Mouse (Mus musculus): ENCODE results near the gene Cxcl1.

Cxcl1 gene

GRCm38 (mm10) chr5:90877173-90877512 lies 13.9 kb upstream of the Cxcl1 start:
- no peaks in the 10 kb centered on the region for H3K36me3 ChIP-seq (ENCODE audit: control insufficient read depth, insufficient read depth, low read length, poor library complexity, severe bottlenecking)
- DNase-seq (ENCODE audit: low read depth, low spot score): no peak
- H3K27me3 ChIP-seq (ENCODE audit: control insufficient read depth, insufficient read depth, low read length, poor library complexity, severe bottlenecking): no peaks in the 10 kb centered on the region

- DNase-seq (ENCODE audit: low read depth, low spot score): no peak
- no peaks in the 10 kb centered on the region for H3K36me3 ChIP-seq (ENCODE audit: control insufficient read depth, insufficient read depth, low read length, poor library complexity, severe bottlenecking)
Measured at GRCm38 (mm10) chr5:90879307-90880014, 11.6 kb upstream of the Cxcl1 start.

GRCm38 (mm10) chr5:90880335-90880850 lies 10.6 kb upstream of the Cxcl1 start:
- no peak for DNase-seq (ENCODE audit: low read depth, low spot score)
- no peaks in the 10 kb centered on the region for H3K27me3 ChIP-seq (ENCODE audit: control insufficient read depth, insufficient read depth, low read length, poor library complexity, severe bottlenecking)
- no peaks in the 10 kb centered on the region for H3K36me3 ChIP-seq (ENCODE audit: control insufficient read depth, insufficient read depth, low read length, poor library complexity, severe bottlenecking)

More at GRCm38 (mm10) chr5:90879307-90880014, 11.6 kb upstream of the Cxcl1 start:
- no peaks in the 10 kb centered on the region for H3K27me3 ChIP-seq (ENCODE audit: control insufficient read depth, insufficient read depth, low read length, poor library complexity, severe bottlenecking)

GRCm38 (mm10) chr5:90881021-90881420 lies 10.0 kb upstream of the Cxcl1 start:
- H3K36me3 ChIP-seq (ENCODE audit: control insufficient read depth, insufficient read depth, low read length, poor library complexity, severe bottlenecking): no peaks in the 10 kb centered on the region

GRCm38 (mm10) chr5:90881682-90882081 lies 9.4 kb upstream of the Cxcl1 start:
- Histone ChIP-seq H3K36me3 (ENCODE audit: control insufficient read depth, insufficient read depth, low read length, poor library complexity, severe bottlenecking) (no peaks in the 10 kb centered on the region), H3K27me3 (ENCODE audit: control insufficient read depth, insufficient read depth, low read length, poor library complexity, severe bottlenecking) (no peaks in the 10 kb centered on the region)
- no peak for DNase-seq (ENCODE audit: low read depth, low spot score)

More at GRCm38 (mm10) chr5:90881021-90881420, 10.0 kb upstream of the Cxcl1 start:
- no peak for DNase-seq (ENCODE audit: low read depth, low spot score)
- H3K27me3 ChIP-seq (ENCODE audit: control insufficient read depth, insufficient read depth, low read length, poor library complexity, severe bottlenecking): no peaks in the 10 kb centered on the region

GRCm38 (mm10) chr5:90882146-90882545 lies 8.9 kb upstream of the Cxcl1 start:
- DNase-seq (ENCODE audit: low read depth, low spot score): no peak
- no peaks in the 10 kb centered on the region for H3K27me3 ChIP-seq (ENCODE audit: control insufficient read depth, insufficient read depth, low read length, poor library complexity, severe bottlenecking)
- no peaks in the 10 kb centered on the region for H3K36me3 ChIP-seq (ENCODE audit: control insufficient read depth, insufficient read depth, low read length, poor library complexity, severe bottlenecking)

- H3K36me3 ChIP-seq (ENCODE audit: control insufficient read depth, insufficient read depth, low read length, poor library complexity, severe bottlenecking): no peaks in the 10 kb centered on the region
- DNase-seq (ENCODE audit: low read depth, low spot score): no peak
- no peaks in the 10 kb centered on the region for H3K27me3 ChIP-seq (ENCODE audit: control insufficient read depth, insufficient read depth, low read length, poor library complexity, severe bottlenecking)
Measured at GRCm38 (mm10) chr5:90884628-90885242, 6.3 kb upstream of the Cxcl1 start.

GRCm38 (mm10) chr5:90888661-90889060 lies 2.4 kb upstream of the Cxcl1 start:
- Histone ChIP-seq H3K36me3 (ENCODE audit: control insufficient read depth, insufficient read depth, low read length, poor library complexity, severe bottlenecking) (no peaks in the 10 kb centered on the region), H3K27me3 (ENCODE audit: control insufficient read depth, insufficient read depth, low read length, poor library complexity, severe bottlenecking) (no peaks in the 10 kb centered on the region)
- no peak for DNase-seq (ENCODE audit: low read depth, low spot score)

GRCm38 (mm10) chr5:90891464-90891813 lies 398 bp downstream of the Cxcl1 start:
- Histone ChIP-seq H3K36me3 (ENCODE audit: control insufficient read depth, insufficient read depth, low read length, poor library complexity, severe bottlenecking) (no peaks in the 10 kb centered on the region), H3K27me3 (ENCODE audit: control insufficient read depth, insufficient read depth, low read length, poor library complexity, severe bottlenecking) (no peaks in the 10 kb centered on the region)
- no peak for DNase-seq (ENCODE audit: low read depth, low spot score)

- H3K27me3 ChIP-seq (ENCODE audit: control insufficient read depth, insufficient read depth, low read length, poor library complexity, severe bottlenecking): no peaks in the 10 kb centered on the region
- DNase-seq (ENCODE audit: low read depth, low spot score): no peak
- H3K36me3 ChIP-seq (ENCODE audit: control insufficient read depth, insufficient read depth, low read length, poor library complexity, severe bottlenecking): no peaks in the 10 kb centered on the region
Measured at GRCm38 (mm10) chr5:90894231-90894630, 3.2 kb downstream of the Cxcl1 start.

- DNase-seq (ENCODE audit: low read depth, low spot score): no peak
- no peaks in the 10 kb centered on the region for H3K27me3 ChIP-seq (ENCODE audit: control insufficient read depth, insufficient read depth, low read length, poor library complexity, severe bottlenecking)
- no peaks in the 10 kb centered on the region for H3K36me3 ChIP-seq (ENCODE audit: control insufficient read depth, insufficient read depth, low read length, poor library complexity, severe bottlenecking)
Measured at GRCm38 (mm10) chr5:90897429-90897828, 6.4 kb downstream of the Cxcl1 start.

GRCm38 (mm10) chr5:90899308-90899707 lies 8.3 kb downstream of the Cxcl1 start:
- DNase-seq (ENCODE audit: low read depth, low spot score): no peak
- H3K27me3 ChIP-seq (ENCODE audit: control insufficient read depth, insufficient read depth, low read length, poor library complexity, severe bottlenecking): no peaks in the 10 kb centered on the region
- H3K36me3 ChIP-seq (ENCODE audit: control insufficient read depth, insufficient read depth, low read length, poor library complexity, severe bottlenecking): no peaks in the 10 kb centered on the region

GRCm38 (mm10) chr5:90900147-90900546 lies 9.1 kb downstream of the Cxcl1 start:
- H3K36me3 ChIP-seq (ENCODE audit: control insufficient read depth, insufficient read depth, low read length, poor library complexity, severe bottlenecking): no peaks in the 10 kb centered on the region
- no peaks in the 10 kb centered on the region for H3K27me3 ChIP-seq (ENCODE audit: control insufficient read depth, insufficient read depth, low read length, poor library complexity, severe bottlenecking)
- no peak for DNase-seq (ENCODE audit: low read depth, low spot score)

- no peak for DNase-seq (ENCODE audit: low read depth, low spot score)
- Histone ChIP-seq H3K27me3 (ENCODE audit: control insufficient read depth, insufficient read depth, low read length, poor library complexity, severe bottlenecking) (no peaks in the 10 kb centered on the region), H3K36me3 (ENCODE audit: control insufficient read depth, insufficient read depth, low read length, poor library complexity, severe bottlenecking) (no peaks in the 10 kb centered on the region)
Measured at GRCm38 (mm10) chr5:90900688-90901087, 9.6 kb downstream of the Cxcl1 start.

- peak; percentile 30 for DNase-seq (ENCODE audit: low read depth, low spot score)
- H3K27me3 ChIP-seq (ENCODE audit: control insufficient read depth, insufficient read depth, low read length, poor library complexity, severe bottlenecking): no peaks in the 10 kb centered on the region
- no peaks in the 10 kb centered on the region for H3K36me3 ChIP-seq (ENCODE audit: control insufficient read depth, insufficient read depth, low read length, poor library complexity, severe bottlenecking)
Measured at GRCm38 (mm10) chr5:90902380-90903260, 11.6 kb downstream of the Cxcl1 start.

Data from splenic B cell, adult 2 months (primary cell).